Mouse (Mus musculus): ENCODE results near the gene Lmo2. TPM values are rescaled to one million over a fixed set of nuclear protein-coding genes. Genes with fewer than 3 reads are reported as not detected.
"Not testable (repeated sequence)": the region's sequence is repeated elsewhere in the genome, so short reads cannot be mapped to it uniquely, and the experiment has no call there.

Gene Lmo2
- polyA plus RNA-seq, 1 experiment: 7.7 TPM

- 8% methylated on average over 32 of the region's 32 CpGs for WGBS
- DNase-seq (ENCODE audit: low read depth, low spot score): no peak
Observed at GRCm38 (mm10) chr2:103970791-103971649, 13.2 kb downstream of the Lmo2 start.

GRCm38 (mm10) chr2:103971838-103972237 is 14.1 kb downstream of the Lmo2 start:
- WGBS: 14% methylated on average over 3 of the region's 3 CpGs
- DNase-seq (ENCODE audit: low read depth, low spot score): no peak

GRCm38 (mm10) chr2:103975904-103976303 is 18.1 kb downstream of the Lmo2 start:
- WGBS: 45% methylated on average over 7 of the region's 7 CpGs

GRCm38 (mm10) chr2:103977216-103977615 is 19.4 kb downstream of the Lmo2 start:
- DNase-seq (ENCODE audit: low read depth, low spot score): no peak

More at GRCm38 (mm10) chr2:103975904-103976303, 18.1 kb downstream of the Lmo2 start:
- no peak for DNase-seq (ENCODE audit: low read depth, low spot score)

GRCm38 (mm10) chr2:103977716-103978115 is 19.9 kb downstream of the Lmo2 start:
- DNase-seq (ENCODE audit: low read depth, low spot score): no peak
- WGBS: 63% methylated on average over 9 of the region's 9 CpGs

More at GRCm38 (mm10) chr2:103977216-103977615, 19.4 kb downstream of the Lmo2 start:
- 84% methylated on average over 8 of the region's 8 CpGs for WGBS

- 5% methylated on average over 5 of the region's 5 CpGs for WGBS
- DNase-seq (ENCODE audit: low read depth, low spot score): no peak
Observed at GRCm38 (mm10) chr2:103982250-103982649, 24.5 kb downstream of the Lmo2 start.

- WGBS: 90% methylated on average over 10 of the region's 10 CpGs
- no peak for DNase-seq (ENCODE audit: low read depth, low spot score)
Observed at GRCm38 (mm10) chr2:103983146-103983545, 25.4 kb downstream of the Lmo2 start.

GRCm38 (mm10) chr2:103987595-103987994 is 29.8 kb downstream of the Lmo2 start:
- 51% methylated on average over 8 of the region's 8 CpGs for WGBS
- DNase-seq (ENCODE audit: low read depth, low spot score): not testable (repeated sequence)

GRCm38 (mm10) chr2:103989724-103990123 is 31.9 kb downstream of the Lmo2 start:
- WGBS: 86% methylated on average over 6 of the region's 6 CpGs
- DNase-seq (ENCODE audit: low read depth, low spot score): no peak

- DNase-seq (ENCODE audit: low read depth, low spot score): no peak
Observed at GRCm38 (mm10) chr2:103991303-103991702, 33.5 kb downstream of the Lmo2 start.

GRCm38 (mm10) chr2:103992162-103992561 is 34.4 kb downstream of the Lmo2 start:
- DNase-seq (ENCODE audit: low read depth, low spot score): no peak
- whole genome bisulfite sequencing: 73% methylated on average over 9 of the region's 9 CpGs

- DNase-seq (ENCODE audit: low read depth, low spot score): no peak
- WGBS: 38% methylated on average over 17 of the region's 17 CpGs
Observed at GRCm38 (mm10) chr2:103992618-103993332, 35.0 kb downstream of the Lmo2 start.

- DNase-seq (ENCODE audit: low read depth, low spot score): no peak
- 13% methylated on average over 2 of the region's 2 CpGs for WGBS
Observed at GRCm38 (mm10) chr2:104001076-104001475, 43.3 kb downstream of the Lmo2 start.

GRCm38 (mm10) chr2:104001861-104002260 is 44.1 kb downstream of the Lmo2 start:
- no peak for DNase-seq (ENCODE audit: low read depth, low spot score)
- whole genome bisulfite sequencing: 72% methylated on average over 4 of the region's 4 CpGs

GRCm38 (mm10) chr2:104002711-104003413 is 45.1 kb downstream of the Lmo2 start:
- DNase-seq (ENCODE audit: low read depth, low spot score): no peak
- 32% methylated on average over 16 of the region's 16 CpGs for WGBS

- 73% methylated on average over 7 of the region's 7 CpGs for WGBS
Observed at GRCm38 (mm10) chr2:104007793-104008519, 50.2 kb downstream of the Lmo2 start.

GRCm38 (mm10) chr2:104008853-104009252 is 51.1 kb downstream of the Lmo2 start:
- not testable (repeated sequence) for DNase-seq (ENCODE audit: low read depth, low spot score)
- 90% methylated on average over 3 of the region's 3 CpGs for WGBS

More at GRCm38 (mm10) chr2:104007793-104008519, 50.2 kb downstream of the Lmo2 start:
- no peak for DNase-seq (ENCODE audit: low read depth, low spot score)

GRCm38 (mm10) chr2:104023096-104023495 is 65.3 kb downstream of the Lmo2 start:
- no peak for DNase-seq (ENCODE audit: low read depth, low spot score)
- WGBS: 79% methylated on average over 7 of the region's 7 CpGs

- 92% methylated on average over 4 of the region's 4 CpGs for WGBS
- DNase-seq (ENCODE audit: low read depth, low spot score): no peak
Observed at GRCm38 (mm10) chr2:104024656-104025055, 66.9 kb downstream of the Lmo2 start.

Data from large intestine, adult 2 months (tissue).